Mouse (Mus musculus): ENCODE data around the gene Map2.

Gene Map2

DNA sequence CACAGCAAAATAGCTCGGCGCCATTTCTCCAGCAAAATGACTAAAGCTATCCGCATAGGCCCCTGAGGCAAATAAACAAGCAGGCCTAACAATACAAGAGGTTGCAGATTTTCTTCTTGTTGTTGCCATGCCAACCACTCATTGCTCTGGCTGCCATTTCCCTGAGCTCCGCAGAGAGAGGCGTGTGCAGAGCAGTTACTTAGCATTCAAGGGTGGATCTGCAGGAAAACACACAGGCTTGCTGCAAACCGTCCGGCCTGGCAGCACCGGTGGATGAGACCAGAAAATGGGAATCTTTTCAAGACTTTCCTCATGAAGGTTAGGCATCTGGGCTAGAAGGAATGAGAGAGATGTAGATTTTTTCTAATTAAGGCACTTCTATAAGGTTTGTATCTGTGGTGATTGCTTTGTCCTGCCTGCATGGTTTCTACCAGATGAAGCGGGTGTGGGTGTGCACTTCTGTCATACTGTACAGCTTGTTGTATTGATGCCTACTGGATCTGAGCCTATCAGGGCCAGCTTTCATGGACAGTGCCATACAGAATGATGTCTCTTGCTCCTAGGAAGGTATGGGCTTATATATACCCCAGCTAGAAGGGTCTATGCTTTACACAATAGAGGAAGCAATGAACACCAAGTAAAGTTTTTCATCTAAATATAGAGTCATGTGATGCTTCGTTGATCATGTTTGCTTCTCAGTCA lies 211.8 kb downstream of the Map2 start:
- no peak for DNase-seq (ENCODE audit: low spot score)

DNA sequence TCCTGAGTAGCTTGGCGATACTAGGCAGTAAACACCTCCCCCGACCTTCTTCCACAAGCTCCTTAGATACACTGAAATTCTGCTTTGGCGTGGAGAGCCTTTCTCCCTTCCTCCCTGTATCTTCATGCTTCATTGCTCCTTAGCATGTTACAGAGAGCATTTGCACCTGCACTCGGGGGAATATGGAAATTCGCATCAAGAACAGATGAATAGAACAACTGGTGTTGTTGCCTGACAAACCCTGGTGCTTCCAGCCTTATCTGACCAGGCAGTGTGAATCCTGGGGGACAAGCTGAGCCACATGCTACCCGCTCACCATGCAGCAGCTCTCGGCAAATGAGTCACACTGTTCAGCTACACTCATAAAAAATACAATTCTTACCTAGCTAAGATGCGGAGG lies 213.5 kb downstream of the Map2 start:
- no peak for DNase-seq (ENCODE audit: low spot score)

DNA sequence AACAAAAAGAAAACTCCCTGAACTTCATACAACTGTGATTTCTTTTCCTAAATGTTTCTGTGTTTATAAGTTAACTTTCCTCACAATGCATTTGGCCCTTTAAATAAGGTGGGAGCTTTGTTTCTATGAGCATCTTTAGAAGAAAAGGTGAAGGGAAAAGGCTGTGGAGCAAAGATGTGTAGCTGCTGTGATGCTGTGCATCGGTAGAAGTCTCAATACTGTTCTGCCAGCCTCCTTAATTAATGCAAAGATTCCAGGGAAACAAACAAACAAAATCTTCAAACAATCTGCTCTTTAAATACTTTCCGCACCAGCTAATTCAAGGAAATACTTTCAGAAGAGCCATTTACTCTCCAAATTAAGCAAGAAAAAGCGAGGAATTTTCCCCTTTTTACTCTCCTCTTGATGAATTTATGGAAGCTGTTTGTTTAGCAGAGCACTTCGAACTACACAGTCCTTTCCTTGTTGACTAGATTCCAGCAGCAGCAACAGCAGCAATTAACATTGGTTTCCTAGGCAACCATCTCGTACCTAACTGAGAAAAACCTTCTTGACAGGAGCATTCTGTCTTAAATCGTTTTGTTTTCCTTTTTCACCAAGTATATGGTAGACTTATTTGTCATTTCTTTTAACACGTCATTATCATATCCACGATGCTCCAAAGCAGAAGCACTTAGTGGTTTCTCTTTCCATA lies 220.0 kb downstream of the Map2 start:
- DNase-seq (ENCODE audit: low spot score) = no peak

DNA sequence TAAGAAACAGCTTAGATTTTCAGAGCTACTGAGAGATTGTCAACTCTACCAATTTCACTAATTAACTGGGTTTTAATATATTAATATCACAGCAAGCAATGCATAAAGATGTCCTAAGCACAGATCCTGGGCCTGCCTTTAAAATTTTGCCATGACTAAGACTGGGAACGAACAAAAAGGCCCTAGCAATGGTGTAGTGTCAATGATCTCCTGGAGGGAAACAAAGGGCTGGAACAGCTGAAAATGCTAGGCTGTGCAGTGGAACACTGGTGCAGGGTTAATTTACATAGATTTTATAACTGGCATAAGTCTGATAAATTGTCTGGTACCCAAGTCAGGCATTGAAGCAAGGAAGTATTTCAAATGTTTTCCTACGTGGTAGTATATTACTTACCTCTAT lies 220.8 kb downstream of the Map2 start:
- no peak for DNase-seq (ENCODE audit: low spot score)

DNA sequence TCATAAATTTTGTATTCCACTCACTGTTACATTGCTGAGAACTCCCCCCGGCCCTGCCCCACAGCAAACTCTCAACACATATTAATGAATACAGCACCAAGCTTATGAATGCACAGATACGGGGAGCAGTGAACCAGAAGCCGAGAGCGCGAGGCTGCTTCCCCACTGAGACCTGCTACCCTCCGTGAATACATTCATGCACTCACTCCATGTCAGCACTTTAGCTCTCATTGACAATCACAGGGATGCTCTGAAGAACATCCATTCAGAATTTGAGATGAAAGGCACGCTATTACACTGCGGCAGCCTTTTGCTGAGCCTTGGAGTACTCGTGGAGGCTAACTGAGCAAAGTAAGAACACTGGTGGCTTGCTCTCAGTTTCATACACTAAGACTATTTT lies 226.8 kb downstream of the Map2 start:
- no peak for DNase-seq (ENCODE audit: low spot score)

DNA sequence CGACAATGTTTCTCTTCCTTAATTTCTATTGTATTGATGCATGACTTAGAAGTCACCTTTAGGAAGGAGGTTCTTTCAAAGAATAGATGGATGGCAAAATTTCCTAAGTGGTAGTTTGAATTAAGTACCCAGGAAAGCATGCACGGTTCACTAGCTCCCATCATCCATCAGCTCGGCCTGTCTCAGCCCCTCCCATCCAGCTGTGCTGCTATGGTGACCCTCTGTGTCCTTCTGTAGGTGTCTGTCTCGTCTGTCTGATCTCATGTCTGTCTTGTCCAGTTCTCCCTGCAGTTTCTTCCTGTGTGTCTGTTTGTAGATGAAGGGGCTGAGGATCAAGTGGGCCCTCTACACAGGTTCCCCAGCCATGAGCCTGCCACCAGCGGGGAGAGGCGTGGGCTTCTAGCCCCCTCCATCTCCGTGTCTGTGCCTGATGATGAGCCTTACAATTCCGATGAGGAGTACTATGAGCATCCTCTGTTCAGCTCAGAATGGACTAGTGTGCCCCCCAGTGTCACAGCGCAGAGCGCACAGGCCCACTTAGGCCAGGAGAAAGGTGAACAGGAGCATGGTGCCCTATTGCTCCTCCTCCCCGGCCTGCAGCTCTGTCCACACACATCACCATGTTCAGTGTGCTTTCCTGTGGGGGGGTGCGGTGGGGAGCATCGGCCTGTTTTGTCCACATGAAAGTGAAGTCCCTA lies 232.3 kb downstream of the Map2 start:
- DNase-seq (ENCODE audit: low spot score) = no peak

DNA sequence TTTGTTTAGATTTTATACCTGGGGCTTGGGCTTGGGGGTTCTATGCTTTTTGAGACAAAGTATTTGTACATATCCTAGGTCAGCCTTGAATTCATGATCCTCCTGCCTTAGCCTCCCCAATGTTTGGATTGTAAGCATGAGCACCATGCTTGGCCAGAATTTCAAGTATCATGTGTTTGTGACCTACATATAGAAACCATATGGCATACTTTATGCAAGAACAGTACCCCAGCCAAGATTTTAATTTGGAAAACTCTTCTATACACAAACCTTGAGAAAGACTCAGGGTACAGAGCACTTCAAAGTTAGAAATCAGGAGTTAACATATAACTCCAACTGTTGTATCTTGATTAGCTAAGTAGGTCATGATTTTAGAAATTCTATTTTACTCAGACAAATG lies 243.3 kb downstream of the Map2 start:
- DNase-seq (ENCODE audit: low spot score) = no peak

DNA sequence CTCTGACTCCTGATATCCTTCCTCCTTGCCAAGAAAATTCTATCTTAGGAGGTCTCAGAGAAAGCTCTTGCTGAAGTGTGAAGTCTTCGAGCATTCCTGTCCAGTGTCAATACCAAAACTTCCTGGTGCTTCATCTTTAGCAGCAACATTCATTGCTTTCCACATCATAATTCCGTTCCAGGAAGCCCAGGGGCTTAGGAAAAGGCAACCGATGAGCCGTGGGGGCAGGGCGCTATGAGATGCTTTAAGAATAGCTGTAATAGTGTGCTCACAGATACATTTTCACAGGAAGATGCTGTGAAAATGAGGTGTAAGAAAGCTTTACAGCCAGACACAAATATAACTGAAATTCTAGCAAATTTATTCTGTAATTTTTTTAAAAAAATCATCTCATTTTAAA lies 251.0 kb downstream of the Map2 start:
- no peak for DNase-seq (ENCODE audit: low spot score)

DNA sequence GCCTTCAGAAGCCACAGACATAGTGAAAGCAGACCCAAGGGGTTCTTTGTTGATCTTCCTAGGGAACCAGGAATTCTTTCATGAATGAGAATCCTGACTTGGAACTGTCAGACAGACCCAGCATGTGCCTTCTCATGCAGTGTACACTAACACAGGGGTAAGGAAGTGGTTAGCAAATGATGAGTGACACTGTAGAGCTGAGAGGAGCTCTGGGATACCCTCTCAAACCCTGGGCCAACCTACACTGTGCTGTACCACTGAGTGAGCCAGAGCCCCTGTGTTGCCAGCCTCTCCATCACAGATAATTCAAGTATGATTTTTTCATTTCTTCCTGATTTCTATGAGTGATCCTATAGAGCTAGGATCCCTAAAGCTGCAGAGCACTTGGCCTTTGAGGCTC lies 255.9 kb downstream of the Map2 start:
- DNase-seq (ENCODE audit: low spot score) = no peak

DNA sequence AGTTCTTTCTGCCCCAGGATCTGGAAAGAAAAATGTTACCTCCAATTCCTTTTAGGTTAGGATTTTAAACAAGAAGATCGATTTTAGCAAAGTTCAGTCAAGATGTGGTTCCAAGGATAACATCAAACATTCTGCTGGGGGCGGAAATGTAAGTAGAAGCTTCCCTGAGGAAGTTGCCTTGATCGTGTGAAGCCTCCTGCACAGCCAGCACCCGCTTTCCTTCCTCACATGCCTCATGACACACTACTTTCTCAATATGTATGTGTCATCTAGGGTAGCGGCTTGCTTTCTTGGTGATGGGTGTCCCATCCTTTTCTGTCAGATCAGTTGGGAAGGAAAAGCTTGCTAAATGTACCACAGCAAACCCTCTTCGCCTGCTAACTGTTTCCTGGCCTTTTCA lies 256.4 kb downstream of the Map2 start:
- no peak for DNase-seq (ENCODE audit: low spot score)

DNA sequence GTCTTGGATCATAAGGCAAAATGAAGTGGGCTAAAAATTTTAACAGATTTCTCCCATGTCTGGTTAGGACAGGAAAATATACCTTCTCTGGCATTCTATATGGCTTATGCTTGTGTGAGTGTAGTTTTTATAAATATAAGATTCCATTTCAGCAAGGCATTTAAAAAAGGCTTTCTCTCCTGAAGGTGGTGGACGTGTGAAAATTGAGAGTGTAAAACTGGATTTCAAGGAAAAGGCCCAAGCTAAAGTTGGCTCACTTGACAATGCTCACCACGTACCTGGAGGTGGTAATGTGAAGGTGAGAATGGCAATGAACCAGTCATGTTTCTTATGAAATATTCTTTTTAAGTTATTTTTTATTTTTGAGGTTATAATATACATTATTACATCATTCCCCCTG lies 263.0 kb downstream of the Map2 start:
- DNase-seq (ENCODE audit: low spot score) = no peak

DNA sequence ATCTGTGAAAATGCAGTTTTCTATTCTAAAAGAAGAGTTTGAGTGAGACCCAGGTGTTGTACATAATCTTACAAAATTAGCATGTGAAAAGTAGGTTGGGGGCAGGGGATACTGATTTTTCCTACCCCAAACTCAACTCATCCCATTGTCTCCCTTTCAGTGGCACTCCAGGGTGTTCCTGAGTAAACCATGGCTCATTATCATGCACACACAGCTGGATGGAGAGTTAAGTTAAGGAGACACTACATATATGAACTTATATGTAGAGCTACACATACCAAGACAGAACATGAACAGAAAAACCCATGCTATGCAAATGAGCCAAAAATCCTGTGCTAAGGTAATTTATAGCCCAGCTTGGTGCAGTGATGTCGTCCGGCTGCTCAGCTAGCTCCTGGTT lies 267.8 kb downstream of the Map2 start:
- DNase-seq (ENCODE audit: low spot score) = no peak

DNA sequence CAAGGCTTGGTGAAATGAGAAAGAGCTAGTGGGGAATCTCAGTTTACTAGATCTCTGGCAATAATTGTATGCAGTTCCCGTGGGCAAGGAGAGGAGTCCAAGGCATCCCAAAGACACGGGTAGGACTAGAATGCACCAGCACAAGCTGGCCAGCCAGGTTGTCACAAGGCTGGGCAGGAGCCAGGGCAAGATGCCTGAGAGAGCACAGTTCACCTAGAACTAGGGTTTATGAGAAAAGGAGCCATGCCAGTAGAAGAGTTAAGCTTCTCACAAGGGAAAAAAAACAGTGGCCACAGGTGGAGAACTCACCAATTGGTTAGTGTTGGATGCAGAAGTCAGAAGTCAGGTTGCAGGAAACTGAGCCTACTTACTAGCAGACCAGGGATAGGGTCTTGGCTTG lies 274.4 kb downstream of the Map2 start:
- DNase-seq (ENCODE audit: low spot score) = no peak

DNA sequence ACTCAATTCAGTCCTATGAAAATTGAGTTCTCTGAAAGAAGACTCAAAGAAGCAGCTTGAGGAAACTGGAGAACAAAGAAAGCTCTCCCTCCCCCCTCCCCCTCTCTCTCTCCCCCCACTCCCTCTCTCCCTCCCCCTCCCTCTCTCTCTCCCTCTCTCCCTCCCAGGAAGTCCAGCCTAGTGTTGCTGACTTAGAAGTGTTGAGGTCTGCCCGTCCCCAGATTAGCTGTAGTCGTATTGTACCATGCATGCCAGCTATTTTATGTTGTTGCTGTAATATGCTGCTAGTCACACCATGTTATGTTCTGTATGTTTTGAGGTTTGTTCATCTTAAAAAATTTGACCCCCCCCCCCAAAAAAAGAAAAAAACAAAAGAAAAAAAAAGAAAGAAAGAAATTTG lies 281.5 kb downstream of the Map2 start:
- DNase-seq (ENCODE audit: low spot score) = no peak

DNA sequence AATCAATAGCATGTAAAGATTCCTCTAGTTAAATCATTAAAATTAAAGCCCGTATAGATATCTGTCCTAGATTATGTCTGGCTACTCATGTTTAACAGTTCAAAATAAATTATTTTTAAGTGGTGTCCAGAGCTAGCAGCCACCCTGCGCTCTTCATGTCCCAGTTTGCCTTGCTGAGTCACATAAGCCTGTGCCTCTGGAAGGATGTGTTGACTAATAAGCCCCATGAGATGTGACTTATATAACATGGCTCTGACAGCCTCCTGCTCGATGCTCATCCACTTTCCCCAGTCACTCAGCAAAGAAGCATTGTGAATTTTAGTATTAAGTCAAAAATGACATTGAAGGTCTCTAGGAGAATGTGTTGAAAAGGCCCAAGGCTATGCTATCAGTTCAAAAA lies 282.7 kb downstream of the Map2 start:
- no peak for DNase-seq (ENCODE audit: low spot score)

DNA sequence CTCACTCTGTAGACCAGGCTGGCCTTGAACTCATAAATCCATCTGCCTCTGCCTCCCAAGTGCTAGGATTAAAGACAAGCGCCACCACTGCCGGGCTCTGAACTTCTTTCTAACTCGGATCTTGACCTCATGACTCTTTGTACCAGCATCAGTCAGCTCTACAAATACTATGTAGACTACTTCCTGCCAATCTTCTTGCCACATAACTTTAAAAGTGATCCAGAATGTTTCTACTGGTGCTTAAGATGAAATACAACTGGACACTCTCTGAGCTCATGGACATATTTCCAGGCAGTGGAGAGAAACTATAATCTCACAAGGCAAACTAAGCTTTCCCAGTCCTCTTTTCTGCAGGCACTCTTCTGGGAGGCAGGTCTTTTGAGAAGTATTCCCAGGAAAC lies 284.3 kb downstream of the Map2 start:
- DNase-seq (ENCODE audit: low spot score) = no peak

DNA sequence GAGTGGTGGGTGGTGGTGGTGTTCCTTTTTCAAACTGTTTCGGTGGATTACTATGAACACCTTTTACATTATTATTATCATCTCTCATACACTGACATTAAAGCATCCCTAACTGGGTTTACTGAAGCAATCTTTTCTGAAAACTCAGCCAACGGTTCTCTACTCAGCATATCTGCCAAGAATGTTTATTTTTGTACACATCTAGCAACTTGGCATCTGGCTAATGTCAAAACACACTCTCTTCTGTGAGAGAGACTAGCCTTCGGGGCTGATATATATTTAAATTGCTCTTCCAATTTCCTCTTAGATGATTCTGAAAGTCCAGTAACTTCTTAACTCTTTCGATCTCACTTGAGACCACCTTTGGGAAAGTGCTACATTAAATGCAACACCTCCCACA lies 285.8 kb downstream of the Map2 start:
- no peak for DNase-seq (ENCODE audit: low spot score)

DNA sequence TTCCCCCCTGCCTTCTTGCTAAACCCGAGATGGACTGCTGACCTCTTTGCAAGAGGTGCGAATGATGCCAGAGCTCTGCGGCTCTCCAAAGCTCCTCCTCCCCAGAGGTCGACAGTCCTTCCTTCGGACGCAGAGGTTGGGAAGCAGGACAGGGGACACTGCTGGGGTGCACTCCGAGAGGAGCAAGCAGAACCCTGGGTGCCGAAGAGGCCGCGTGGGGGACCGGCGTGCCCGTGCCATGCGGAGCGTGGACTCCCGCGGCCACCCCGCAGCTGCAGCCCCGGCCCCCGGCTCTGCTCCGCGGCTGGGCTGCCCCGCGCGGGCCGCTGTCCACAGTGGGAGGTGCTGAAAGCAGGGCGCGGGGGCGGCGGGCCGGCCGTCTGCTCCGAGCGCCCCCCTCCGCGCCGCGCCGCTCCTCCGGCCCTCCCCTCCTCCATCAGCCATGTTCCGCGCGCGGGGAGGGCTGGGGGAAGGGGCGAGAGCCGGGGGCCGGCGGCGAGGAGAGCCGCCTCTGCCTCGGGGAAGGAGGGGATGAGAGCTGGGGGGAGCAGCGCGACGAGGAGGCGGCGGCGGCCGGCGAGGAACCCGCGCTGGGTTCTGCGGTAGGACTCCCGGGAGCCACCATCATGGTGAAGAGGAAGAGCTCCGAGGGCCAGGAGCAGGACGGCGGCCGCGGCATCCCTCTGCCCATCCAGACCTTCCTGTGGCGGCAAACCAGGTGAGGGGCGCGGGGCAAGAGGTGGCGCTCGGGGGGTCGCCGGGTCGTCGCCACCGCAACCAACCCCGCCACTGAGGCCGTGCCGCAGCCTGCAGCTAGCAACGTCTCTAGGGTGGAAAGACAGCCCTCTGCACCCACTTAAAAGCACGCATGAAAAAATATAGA lies 293.0 kb downstream of the Map2 start, which contains the start of gene Unc80:
Gene Unc80, plus strand, starts transcription at position 547 of the 883 bp plus-strand sequence.
- peak; percentile 85 for DNase-seq (ENCODE audit: low spot score)

DNA sequence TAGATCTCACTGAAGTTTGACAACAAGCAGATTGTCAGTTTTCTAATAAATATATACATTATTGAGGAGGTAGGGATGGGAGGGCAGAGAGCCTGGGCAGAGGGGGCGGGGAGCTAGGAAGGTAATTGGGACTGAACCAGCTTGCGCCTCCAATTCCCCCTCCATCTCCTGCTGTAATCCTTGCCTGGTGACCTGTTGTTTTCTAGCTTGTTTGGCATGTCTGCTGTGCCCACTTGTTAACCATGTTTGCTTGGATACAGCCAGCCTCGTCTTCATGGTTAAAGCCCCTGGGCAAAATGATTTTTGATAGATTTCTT lies 293.6 kb downstream of the Map2 start:
- no peak for DNase-seq (ENCODE audit: low spot score)

DNA sequence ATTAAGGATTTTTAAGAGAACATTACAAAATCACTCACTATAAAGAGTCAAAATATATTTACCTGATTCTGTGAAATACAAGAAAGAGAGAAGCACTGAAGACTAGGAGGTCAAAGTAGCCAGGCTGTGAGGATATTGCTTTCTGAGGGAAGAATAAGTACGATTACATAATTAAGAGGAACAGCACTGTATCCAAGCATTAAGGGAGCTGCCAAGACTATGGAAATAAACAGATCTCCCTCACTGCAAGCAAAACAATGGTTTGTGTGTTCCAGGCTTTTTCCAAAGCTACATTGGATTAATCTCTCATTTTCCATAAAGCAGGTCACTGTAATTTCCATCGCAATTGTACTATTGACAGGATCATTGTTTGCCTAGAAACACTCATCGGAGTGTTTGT lies 307.7 kb downstream of the Map2 start:
- no peak for DNase-seq (ENCODE audit: low spot score)

Data from testis, postnatal 10 days (tissue).